Mouse (Mus musculus): ENCODE results near the gene Sult6b2.

The Sult6b2 gene

GRCm38 (mm10) chr6:142738225-142738624 lies 66.1 kb downstream of the Sult6b2 start:
- no peak for DNase-seq (ENCODE audit: low read depth)

- DNase-seq (ENCODE audit: low read depth), result no peak
These were observed 68.8 kb downstream of the Sult6b2 start for GRCm38 (mm10) chr6:142735302-142736005.

All from c-Kit-positive CD71-negative TER-119-negative erythroid progenitor cells, embryonic 14.5 days (primary cell).